Mouse (Mus musculus): ENCODE data around the gene Gm13030. TPM values are rescaled to one million over a fixed set of nuclear protein-coding genes. Genes with fewer than 3 reads are reported as not detected.

Gene Gm13030
- total RNA-seq (2014; rRNA removed) (not detected in 2 replicates), polyA plus RNA-seq (2015; fragmentation: Nextera tagmentation; extraction: Ambion mirVana) (not detected in 2 replicates)

DNA sequence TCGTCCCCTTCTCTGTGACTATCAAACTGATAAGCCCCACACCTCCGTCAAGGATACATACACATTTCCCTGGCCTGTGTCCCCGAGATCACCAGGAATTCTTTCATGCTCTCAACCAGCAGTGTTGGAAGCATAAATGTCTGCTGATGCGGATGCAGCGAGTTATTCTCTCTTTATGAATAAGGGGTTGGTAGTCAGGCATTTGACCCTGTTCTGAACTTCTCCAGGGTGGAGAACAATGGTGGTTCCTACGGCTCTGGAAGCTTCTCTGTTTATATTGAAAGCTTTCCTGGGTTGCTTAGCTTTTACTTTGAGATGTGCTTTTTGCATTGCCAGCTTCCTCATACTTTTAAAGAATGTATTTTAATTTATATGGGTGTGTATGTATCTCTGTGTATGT lies at the start of gene Gm13030:
Gene Gm13030, minus strand, starts transcription at position 101 of the 400 bp plus-strand sequence.
- Histone ChIP-seq H3K27me3 (ENCODE audit: insufficient read depth, low read length) (no peaks in the 10 kb centered on the region), H3K4me2 (ENCODE audit: low read depth, low read length) (no peak within 1 kb of the TSS), H3K27ac (no peak within 1 kb of the TSS), H3K4me1 (ENCODE audit: insufficient read depth, low read length) (no peaks in the 10 kb centered on the region), H3K9me3 (ENCODE audit: low read length) (no peaks in the 10 kb centered on the region), H3K4me3 (ENCODE audit: low read length) (no peak within 1 kb of the TSS), H3K9ac (replicated peaks; ENCODE audit: low read length) (no peak within 1 kb of the TSS), H3K36me3 (ENCODE audit: insufficient read depth, low read length) (no peaks in the 10 kb centered on the region)
- no peak for TF ChIP-seq CTCF (IDR thresholded peaks at IDR 0.05; ENCODE audit: low read depth)
- DNase-seq (ENCODE audit: low spot score) (no peak), ATAC-seq (no peak)
- 60% methylated on average over 6 of the region's 6 CpGs for WGBS

DNA sequence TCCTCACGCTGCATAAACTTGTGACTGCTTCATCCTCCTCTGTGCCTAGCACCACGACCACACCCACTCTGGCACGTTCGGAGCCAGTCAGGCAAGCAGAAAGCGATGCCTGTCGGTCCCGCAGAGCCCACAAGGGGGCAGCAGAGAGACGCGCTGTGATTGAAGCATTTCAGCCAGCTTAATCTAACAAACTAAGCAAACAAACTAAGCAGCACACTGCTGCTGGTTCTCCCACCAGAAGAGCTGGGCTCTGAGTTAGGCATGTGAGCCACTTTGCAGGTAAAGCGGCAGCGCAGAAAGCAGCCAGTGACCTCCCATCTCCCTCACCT lies 48.3 kb upstream of the Gm13030 start:
- Histone ChIP-seq H3K36me3 (ENCODE audit: insufficient read depth, low read length) (no peaks in the 10 kb centered on the region), H3K9me3 (ENCODE audit: low read length) (no peaks in the 10 kb centered on the region), H3K27ac (no peak overlapping the region), H3K4me1 (ENCODE audit: insufficient read depth, low read length) (peaks cover 3% of the 10 kb centered on the region; the same call in 1 of the 2 replicates), H3K4me3 (ENCODE audit: low read length) (0 out of 2 replicates have a peak overlapping the region, but pooled peaks have one; percentile 14), H3K9ac (replicated peaks; ENCODE audit: low read length) (no peak overlapping the region), H3K27me3 (ENCODE audit: insufficient read depth, low read length) (no peaks in the 10 kb centered on the region), H3K4me2 (ENCODE audit: low read depth, low read length) (peak overlapping the region; percentile 55)
- ATAC-seq = peak; percentile 77
- DNase-seq (ENCODE audit: low spot score) = peak; percentile 96
- 2% methylated on average over 11 of the region's 11 CpGs for WGBS
- TF ChIP-seq CTCF (IDR thresholded peaks at IDR 0.05; ENCODE audit: low read depth) = peak; percentile 100

DNA sequence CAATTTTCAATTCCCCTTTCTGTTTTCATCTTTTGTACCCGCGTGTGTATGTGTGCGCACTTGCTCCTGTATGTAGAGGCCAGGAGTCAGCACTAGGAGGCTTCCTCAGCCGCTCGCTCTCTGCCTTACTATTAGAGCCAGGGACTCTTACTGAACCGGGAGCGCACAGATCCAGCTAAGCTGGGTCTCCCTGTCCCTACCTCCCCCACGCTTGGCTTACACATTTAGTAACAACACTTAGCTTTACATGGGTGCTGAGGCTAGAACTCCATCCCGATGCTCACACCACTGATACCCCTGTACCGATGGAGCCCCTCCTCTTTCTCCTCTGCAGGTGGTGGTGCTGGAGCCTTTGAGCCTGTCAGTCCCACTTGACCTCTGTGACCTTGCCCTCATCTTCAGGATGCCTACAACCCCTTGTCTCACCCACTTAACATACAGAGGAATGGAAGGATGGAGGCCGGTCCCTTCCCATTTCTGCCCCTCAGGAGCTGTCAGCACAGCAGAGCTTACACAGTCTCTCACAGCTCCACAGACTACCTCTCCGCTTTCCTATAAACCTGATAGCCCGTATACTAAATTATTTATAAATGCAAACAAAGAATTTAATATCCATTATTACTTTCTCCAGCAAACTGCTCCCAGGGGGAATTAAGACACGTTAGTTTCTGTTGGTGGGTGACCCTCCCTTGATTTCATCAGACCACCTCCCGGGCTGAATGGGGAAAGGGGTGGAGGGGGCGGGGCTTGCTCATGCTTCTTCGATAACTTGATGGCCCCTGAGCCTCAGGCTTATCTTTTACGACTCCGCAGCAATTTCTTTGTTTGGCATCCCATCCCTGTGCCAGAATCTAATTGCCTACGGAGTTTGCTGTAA lies 47.7 kb upstream of the Gm13030 start:
- ATAC-seq = peak; percentile 58
- no peak overlapping the region for H3K27ac ChIP-seq
- H3K36me3 ChIP-seq (ENCODE audit: insufficient read depth, low read length) = no peaks in the 10 kb centered on the region
- 0 out of 2 replicates have a peak overlapping the region, but pooled peaks have one; percentile 6 for H3K9ac ChIP-seq (replicated peaks; ENCODE audit: low read length)
- H3K4me1 ChIP-seq (ENCODE audit: insufficient read depth, low read length) = peaks cover 3% of the 10 kb centered on the region; the same call in 1 of the 2 replicates
- 0 out of 2 replicates have a peak, but pooled peaks have one; percentile 21 for TF ChIP-seq CTCF (IDR thresholded peaks at IDR 0.05; ENCODE audit: low read depth)
- no peaks in the 10 kb centered on the region for H3K27me3 ChIP-seq (ENCODE audit: insufficient read depth, low read length)
- 0 out of 2 replicates have a peak overlapping the region, but pooled peaks have one; percentile 14 for H3K4me3 ChIP-seq (ENCODE audit: low read length)
- H3K9me3 ChIP-seq (ENCODE audit: low read length) = no peaks in the 10 kb centered on the region
- H3K4me2 ChIP-seq (ENCODE audit: low read depth, low read length) = peak overlapping the region; percentile 55
- DNase-seq (ENCODE audit: low spot score) = peak; percentile 25
- WGBS = 30% methylated on average over 20 of the region's 20 CpGs

DNA sequence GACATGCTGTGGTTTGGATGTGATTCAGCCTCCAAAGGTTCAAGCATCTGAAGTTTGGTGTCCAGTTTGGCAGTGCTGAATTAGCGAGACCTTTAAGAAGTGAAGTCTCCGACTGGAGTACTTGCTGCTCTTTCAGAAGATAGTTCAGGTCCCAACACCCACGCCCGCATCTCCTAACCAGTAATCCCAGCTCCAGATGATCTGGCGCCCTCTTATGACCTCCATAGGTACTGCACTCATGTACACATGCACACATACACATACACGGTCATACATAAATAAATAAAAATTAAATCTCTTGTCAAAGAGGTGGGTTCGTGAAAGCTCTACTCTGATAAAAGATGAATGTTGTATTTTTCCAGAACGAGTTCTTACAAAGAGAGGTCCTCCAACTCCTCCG lies 43.5 kb upstream of the Gm13030 start:
- no peak overlapping the region for H3K27ac ChIP-seq
- H3K4me2 ChIP-seq (ENCODE audit: low read depth, low read length) = no peak overlapping the region
- WGBS = 90% methylated on average over 9 of the region's 9 CpGs
- H3K4me1 ChIP-seq (ENCODE audit: insufficient read depth, low read length) = peaks cover 10% of the 10 kb centered on the region
- TF ChIP-seq CTCF (IDR thresholded peaks at IDR 0.05; ENCODE audit: low read depth) = peak; percentile 32
- H3K4me3 ChIP-seq (ENCODE audit: low read length) = no peak overlapping the region
- no peaks in the 10 kb centered on the region for H3K36me3 ChIP-seq (ENCODE audit: insufficient read depth, low read length)
- H3K9ac ChIP-seq (replicated peaks; ENCODE audit: low read length) = no peak overlapping the region
- DNase-seq (ENCODE audit: low spot score) (no peak), ATAC-seq (no peak)
- no peaks in the 10 kb centered on the region for H3K9me3 ChIP-seq (ENCODE audit: low read length)
- no peaks in the 10 kb centered on the region for H3K27me3 ChIP-seq (ENCODE audit: insufficient read depth, low read length)

DNA sequence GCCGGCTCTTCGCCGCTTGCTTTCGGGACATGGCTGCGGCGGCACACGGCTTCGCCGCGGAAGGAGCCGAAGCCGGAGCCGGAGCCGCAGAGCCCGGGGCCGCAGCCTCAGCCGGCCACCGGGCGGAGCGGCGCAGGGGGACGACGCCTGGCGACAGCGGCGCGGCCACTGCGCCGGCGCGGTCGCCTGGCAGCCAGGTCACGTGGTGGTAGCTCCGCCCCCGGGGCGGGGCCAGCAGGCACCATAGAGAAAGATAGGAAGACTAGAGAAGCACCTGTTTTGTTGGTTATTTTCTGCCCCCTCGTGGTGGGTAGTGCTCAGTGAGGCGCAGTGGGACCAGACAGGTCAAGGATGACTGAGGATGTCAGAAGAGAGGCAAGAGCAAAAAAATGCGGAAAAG lies 40.0 kb upstream of the Gm13030 start, which contains the start of gene Otud3:
Gene Otud3, minus strand, starts transcription at position 149 of the 400 bp plus-strand sequence.
- peak within 1 kb of the TSS; percentile 85 for H3K27ac ChIP-seq
- H3K4me3 ChIP-seq (ENCODE audit: low read length) = peak within 1 kb of the TSS; percentile 92
- H3K9me3 ChIP-seq (ENCODE audit: low read length) = no peaks in the 10 kb centered on the region
- H3K4me1 ChIP-seq (ENCODE audit: insufficient read depth, low read length) = peaks cover 7% of the 10 kb centered on the region; the same call in 1 of the 2 replicates
- peak within 1 kb of the TSS; percentile 88 for H3K9ac ChIP-seq (replicated peaks; ENCODE audit: low read length)
- ATAC-seq (peak; percentile 96), DNase-seq (ENCODE audit: low spot score) (peak; percentile 98)
- TF ChIP-seq CTCF (IDR thresholded peaks at IDR 0.05; ENCODE audit: low read depth) = peak; percentile 80
- H3K27me3 ChIP-seq (ENCODE audit: insufficient read depth, low read length) = no peaks in the 10 kb centered on the region
- peak within 1 kb of the TSS; percentile 87 for H3K4me2 ChIP-seq (ENCODE audit: low read depth, low read length)
- WGBS = under 1% methylated on average over 31 of the region's 39 CpGs
- no peaks in the 10 kb centered on the region for H3K36me3 ChIP-seq (ENCODE audit: insufficient read depth, low read length)

DNA sequence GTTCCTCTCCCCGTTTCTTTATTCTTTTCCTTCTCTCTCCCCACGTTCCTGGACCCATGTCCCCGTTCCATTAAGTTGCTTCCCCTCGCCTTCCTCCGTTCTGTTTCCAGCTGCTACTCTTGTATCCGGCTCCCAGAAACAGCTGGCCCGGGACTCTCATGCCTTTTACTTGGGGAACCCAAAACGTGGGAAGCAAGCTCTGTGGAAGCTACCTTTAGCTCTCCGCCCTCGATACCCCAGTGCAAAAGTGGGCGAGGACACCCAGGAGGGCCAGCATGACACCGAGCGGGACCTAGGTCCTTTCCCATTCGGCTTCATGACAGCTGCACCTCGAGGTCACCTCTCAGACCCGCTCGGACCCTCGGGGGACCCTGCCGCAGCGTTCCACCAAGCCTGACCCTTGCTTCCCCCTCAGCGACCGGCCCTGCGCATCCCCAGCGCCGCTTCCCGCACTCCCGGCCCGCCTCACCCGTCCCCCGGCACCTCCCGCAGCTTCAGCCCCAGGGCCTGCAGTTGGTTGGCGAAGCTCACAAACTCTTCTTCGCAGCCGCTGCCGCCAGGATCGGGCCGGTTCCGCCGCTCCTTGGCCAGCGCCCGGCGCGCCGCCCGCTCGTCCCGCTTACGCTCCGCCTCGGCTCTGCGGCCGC lies 39.5 kb upstream of the Gm13030 start:
- peak overlapping the region; percentile 92 for H3K4me3 ChIP-seq (ENCODE audit: low read length)
- peak overlapping the region; percentile 85 for H3K27ac ChIP-seq
- TF ChIP-seq CTCF (IDR thresholded peaks at IDR 0.05; ENCODE audit: low read depth) = no peak
- no peaks in the 10 kb centered on the region for H3K9me3 ChIP-seq (ENCODE audit: low read length)
- ATAC-seq = peak; percentile 60
- WGBS = 1% methylated on average over 51 of the region's 52 CpGs
- no peaks in the 10 kb centered on the region for H3K27me3 ChIP-seq (ENCODE audit: insufficient read depth, low read length)
- peak overlapping the region; percentile 88 for H3K9ac ChIP-seq (replicated peaks; ENCODE audit: low read length)
- H3K4me2 ChIP-seq (ENCODE audit: low read depth, low read length) = peak overlapping the region; percentile 87
- H3K36me3 ChIP-seq (ENCODE audit: insufficient read depth, low read length) = no peaks in the 10 kb centered on the region
- DNase-seq (ENCODE audit: low spot score) = peak; percentile 6
- peaks cover 7% of the 10 kb centered on the region; the same call in 1 of the 2 replicates for H3K4me1 ChIP-seq (ENCODE audit: insufficient read depth, low read length)
